Mouse (Mus musculus) left cerebral cortex, postnatal 25 days (tissue): ENCODE measurements around the gene Chdh. TPM values are rescaled to one million over a fixed set of nuclear protein-coding genes. Genes with fewer than 3 reads are reported as not detected.

Source experiments
- DNase-seq, 2 experiments: peaks; one replicate each; pipeline ENCODE4 v3.0.0; 2022; ENCODE audit warnings: low spot score in 2 of 2, mixed read lengths in 1 of 2
- intact Hi-C: fragments of 180-260 bp; cut with DNase I; formaldehyde crosslinking; loops from one replicate; pipeline ENCODE4 v1.15.1; 2025
- microRNA-seq, 2 experiments: library from miRNA; unstranded; fragments of <30 nt; microRNA quantifications; one replicate each; pipeline ENCODE4 v1.2.0; 2022
- total RNA-seq, 2 experiments: library from RNA; stranded (reverse); gene quantifications; 2 replicates each; pipeline ENCODE4 v1.2.3; 2021

Gene Chdh
- total RNA-seq, 2 experiments from 2014 or later, result 1.2 to 1.4 TPM

DNA sequence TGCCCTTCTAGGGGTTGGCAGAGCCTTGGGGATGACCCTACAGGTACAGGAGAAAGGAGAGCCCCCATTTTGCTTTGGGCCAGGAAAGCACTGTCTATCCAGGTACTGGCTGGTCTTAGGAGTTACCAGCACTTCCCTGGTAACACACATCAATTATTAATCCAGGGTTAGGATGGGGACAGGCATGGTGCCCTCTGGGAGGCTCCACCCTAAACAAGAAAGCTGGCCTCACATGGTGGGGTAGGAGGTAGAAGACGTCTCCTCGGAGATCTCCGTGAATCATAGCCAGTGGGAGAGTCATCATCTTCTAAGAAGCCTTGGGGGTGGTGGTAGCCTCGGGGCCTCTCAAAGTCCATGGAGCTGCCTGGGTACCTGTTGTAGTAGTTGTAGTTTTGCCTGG lies 38.2 kb downstream of the Chdh start:
- intact Hi-C loops, result no loop called here
- peak in 1 of 2 experiments; percentile 17 for DNase-seq

- intact Hi-C loops, result no loop called here
- DNase-seq, result no peak
Measured at GRCm38 (mm10) chr14:30048049-30048448, 39.2 kb downstream of the Chdh start.

DNA sequence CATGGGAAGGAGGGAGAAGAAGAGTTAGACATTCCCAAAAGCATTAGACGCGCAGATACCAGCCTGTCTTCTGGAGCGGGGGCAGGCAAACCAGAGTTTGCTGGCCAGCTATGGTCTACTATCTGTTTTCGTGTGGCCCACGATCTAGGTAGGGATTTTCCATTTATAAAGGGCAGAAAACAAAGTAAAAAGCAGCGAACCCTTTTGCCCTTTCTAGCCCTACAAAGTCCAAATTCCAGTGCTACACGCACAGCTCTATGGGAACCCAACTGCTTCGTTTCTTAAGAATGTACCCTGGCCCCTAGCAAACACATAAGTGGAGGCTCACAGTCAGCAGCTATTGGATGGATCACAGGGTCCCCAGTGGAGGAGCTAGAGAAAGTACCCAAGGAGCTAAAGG lies 41.5 kb downstream of the Chdh start:
- DNase-seq, result no peak
- intact Hi-C loops, result no loop called here

GRCm38 (mm10) chr14:30054922-30055321 lies 46.1 kb downstream of the Chdh start:
- DNase-seq, result no peak
- intact Hi-C loops, result no loop called here

DNA sequence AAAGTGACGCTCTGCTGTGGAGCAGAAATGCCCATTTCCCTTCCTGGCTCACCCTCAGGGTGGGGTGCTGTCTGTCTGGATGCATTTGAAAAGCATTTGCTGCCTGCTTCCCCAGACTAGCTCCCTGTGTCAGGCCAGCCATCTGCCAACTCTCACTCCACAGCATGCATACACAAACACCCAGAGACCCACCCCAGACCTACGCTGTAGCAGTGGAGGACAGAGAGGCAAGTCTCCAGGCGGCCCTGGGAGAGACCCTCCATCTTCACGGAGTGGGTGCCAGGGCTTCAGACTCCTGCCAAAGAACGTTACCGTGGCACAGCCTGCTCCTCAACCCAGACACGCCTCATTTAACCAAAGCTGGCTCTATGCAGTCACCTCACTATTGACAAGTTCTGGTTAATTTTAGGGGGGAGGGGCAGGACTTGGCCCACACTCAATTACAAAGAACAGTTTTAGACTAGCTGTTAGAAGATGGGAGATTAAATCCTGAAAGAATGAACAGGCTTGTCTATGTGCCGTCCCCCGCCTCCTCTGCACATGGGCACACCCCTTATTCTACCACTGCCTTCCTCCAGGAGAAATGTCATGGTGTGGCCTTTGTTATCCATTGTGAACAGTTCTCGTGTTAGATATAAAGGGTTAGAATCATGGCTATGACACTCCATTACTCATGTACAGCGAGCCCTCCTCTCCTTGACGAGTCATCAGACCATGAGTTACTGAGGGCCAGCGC lies 47.4 kb downstream of the Chdh start:
- DNase-seq, result peak in 1 of 2 experiments; percentile 16
- intact Hi-C loops, result no loop called here

DNA sequence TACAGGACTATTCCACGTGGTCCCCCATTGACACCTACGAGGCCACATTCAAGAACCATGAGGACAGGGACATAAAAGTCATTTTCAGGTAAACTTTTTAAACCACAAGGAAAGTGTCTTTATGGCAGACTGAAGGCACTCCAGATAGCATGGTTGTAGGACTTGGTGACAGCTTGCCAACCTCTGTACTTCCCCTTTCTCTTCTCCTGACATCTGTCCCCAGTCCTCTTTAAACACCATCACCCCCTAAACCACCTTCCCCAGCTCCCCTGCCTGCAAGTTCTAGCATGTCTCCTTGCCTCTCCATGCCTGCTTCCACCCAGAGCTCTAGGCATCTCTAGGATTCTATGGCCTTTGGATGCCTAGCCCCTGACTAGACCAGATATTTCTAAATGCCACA lies 56.0 kb downstream of the Chdh start:
- intact Hi-C loops, result no loop called here
- no peak for DNase-seq

DNA sequence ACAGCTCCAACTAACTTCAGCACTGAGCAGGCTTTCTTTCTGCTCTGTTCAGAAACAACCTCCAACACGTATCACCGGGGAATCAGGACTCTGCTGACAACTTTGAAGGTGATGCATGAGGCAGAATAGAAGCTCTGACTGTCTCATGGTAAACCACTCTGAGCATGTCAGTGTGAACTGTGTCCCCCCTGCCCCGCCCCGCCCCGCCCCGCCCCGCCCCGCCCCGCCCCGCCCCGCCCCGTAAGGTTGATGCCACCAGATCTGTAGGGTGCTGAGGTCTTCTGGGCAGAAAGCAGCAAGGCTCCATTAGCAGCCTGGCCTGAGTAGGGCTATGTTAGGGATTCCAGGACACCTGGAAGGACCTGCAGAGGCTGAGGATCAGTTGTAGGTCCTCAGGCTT lies 57.9 kb downstream of the Chdh start:
- no peak for DNase-seq
- intact Hi-C loops, result no loop called here

GRCm38 (mm10) chr14:30068566-30068965 lies 59.7 kb downstream of the Chdh start:
- intact Hi-C loops, result no loop called here
- DNase-seq, result no peak

DNA sequence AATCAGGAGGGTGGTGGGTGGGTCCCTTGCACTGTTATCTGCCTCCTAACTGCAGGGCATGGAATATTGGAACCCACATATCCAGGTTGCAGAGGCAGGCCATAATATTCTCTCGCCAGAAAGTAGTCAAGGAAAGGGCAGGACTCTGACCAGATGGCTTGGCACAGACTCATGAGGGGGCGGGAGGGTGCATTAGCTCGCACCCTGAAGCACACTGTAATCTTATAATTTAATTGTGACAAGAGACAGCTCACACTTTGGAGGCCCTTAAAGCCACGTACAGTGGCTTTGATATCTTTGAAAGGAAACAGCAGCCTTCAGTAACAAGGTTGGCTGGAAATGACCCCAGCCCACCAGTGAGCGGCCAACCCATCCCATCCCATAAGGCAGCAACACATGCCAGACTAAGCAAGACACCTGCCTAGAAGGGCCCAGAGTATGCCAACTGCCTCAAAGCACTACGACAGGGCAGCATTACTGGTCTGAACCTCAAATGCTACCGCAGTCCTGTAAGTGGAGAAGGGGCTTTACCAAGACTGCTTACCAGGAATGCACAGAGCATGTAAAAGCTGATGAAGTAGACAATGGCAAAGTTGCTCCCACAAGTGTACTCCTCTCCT lies 66.6 kb downstream of the Chdh start:
- intact Hi-C loops, result no loop called here

DNA sequence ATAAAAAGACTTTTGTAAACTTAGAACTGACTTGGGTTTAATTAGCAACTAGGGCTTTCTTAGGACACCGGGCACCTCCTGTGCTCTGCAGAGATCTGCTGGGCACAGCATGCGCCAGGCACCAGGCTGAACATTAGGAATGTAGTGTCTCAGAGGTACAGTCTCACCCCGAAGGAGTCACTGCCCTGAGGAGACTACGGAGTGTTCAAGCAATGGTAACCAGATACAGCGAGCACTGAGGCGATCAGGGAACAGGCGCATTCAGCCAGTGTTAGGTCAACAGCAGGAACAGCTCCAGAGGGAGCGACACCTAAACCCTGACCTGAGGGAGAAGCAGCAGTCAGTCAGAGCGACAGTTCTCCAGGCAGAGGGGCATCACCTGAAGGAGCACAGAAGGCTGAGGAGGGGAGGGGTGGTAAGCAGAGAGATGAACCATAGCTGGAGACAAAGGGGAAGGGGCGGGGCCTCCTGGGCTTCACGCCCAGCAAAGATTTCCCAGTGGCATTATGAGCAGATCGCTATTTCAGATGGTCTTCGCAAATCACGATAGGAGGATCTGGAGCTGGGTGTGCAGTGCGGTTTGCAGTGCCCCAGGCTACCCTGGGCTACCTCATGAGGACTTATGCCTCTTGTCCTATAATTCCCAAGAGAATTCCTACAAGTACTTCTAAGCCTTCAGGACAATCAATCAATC lies 69.4 kb downstream of the Chdh start:
- intact Hi-C loops, result no loop called here
- DNase-seq, result no peak

More for the DNA sequence above, 66.6 kb downstream of the Chdh start:
- DNase-seq, result no peak

DNA sequence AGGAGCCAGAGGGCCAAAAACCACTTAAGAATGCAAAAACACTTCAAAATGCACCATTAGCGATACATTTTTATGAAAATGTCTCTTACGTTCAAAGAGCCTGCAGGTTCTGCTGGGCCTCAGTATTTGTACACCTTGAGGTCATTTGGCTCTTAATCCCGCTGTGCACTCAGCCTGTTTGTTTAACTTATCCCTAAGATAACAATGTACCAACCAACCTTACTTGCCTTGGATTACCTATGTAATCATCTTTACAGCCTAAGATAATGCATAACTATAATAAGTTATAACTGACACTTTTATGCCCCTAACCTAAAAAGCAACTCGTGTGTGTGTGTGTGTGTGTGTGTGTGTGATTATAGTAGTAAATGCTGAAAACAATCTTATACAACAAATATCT lies 70.9 kb downstream of the Chdh start:
- intact Hi-C loops, result no loop called here
- DNase-seq, result no peak

Small RNA genes within 50 kb of the gene (microRNA-seq; reads per million reads assigned to microRNA genes)
- gene Mir6947, result 0.67 to 0.99 reads per million in 2 experiments

Other genes with a start within 250 kb of the Chdh start
- gene Selenok, start 40.7 kb upstream of the Chdh start, total RNA-seq, result 100 to 1,000 TPM; 141 to 149 TPM
- gene Actr8, start 30.7 kb upstream of the Chdh start, total RNA-seq, result 10 to 100 TPM; 71.0 to 81.6 TPM
- under 1 TPM; 0.73 to 0.76 TPM for gene Il17rb, start 127 bp upstream of the Chdh start, total RNA-seq